Mouse (Mus musculus): ENCODE measurements at regions not wholly inside any gene's neighbourhood (a gene's known extent, or its start where the extent isn't known, plus 50 kb on each side); places are given as distances from the start of the nearest gene placed in this dataset.

GRCm38 (mm10) chr4:31225741-31226140, 738.2 kb upstream of the Map3k7 start:
- no peak for DNase-seq (ENCODE audit: low spot score in 2 of 2)

DNA sequence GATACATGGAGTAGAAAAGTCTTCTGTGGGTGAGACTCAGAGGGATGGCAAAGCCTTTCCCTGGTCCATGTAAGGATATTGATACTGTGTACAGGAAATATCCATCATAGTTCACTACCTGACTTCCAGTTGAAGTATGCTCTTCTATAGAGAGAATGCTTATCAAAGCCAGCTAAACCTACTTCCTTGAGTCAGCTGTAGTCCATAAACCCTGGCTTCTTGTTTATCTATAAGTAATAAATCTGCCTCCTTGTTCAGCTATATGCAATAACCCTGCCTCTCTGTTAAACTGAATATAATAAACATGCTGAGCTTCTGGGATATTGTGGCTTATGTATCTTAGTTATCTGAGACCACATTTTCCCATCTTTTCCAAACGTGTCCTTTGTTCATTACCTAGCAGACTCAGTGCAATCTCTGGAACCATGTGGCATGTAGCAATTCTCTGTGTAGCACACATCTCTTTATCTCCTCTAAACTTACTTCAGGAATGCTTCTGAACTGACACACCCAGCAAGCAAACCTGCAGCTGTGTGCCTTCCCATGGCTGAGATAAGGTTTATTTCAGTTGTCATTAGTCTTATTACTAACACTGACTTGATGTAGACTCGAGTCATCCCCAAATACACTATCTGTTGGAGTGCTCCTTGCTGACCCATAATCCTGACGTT, 694.9 kb upstream of the Map3k7 start:
- no peak for DNase-seq (ENCODE audit: low spot score in 2 of 2)

DNA sequence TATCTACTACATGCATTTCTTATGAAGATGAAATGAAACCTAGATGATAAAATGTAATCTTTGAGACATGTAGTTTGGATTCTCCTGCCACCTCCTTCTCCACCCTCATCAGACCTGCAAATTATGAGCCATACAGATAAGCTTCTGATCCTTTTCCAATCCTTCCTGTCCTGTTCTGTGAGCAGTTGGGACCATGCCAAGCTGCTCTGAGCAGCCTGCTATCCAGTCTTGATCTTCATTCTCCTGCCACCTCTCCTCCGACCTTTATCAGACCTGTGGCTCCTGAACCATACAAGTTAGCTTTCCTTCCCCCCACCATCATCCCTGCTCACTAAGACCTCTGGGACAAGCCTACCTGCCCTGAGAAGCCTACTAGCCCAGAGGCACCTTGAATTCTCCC, 689.8 kb upstream of the Map3k7 start:
- DNase-seq (ENCODE audit: low spot score in 2 of 2), result no peak

DNA sequence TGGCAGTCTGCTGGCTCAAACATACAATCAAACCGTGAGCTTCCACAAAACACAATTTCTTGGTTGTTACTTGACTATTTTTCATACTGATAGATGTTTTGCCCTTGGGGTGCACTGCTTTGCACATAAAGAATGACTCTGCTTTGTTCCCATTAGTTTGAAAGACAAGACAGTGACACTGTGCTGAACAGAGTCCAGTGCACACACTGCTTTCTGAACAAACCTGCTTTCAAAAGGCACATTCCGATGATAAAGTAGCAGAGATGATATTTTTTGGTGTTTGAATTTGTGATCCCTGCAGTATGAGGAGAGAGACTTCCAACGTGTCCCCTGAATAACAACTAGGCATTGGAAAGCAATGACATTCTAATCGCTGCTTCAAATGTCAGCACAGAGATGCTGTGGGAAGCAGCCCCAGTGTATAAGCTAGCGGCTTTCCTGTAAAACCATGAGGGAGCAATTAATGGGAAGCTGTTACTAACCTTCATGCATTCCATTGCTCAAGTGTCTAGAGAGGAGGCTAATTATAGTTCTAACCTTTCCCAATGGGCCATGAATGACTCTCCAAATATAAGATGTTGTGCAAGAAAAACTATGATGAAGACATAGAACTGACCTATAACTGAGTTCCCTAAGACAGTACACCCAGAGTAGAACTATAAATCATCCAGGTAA, 673.5 kb upstream of the Map3k7 start:
- DNase-seq (ENCODE audit: low spot score in 2 of 2), result no peak

GRCm38 (mm10) chr4:31293752-31294151, 670.1 kb upstream of the Map3k7 start:
- DNase-seq (ENCODE audit: low spot score in 2 of 2), result no peak

- no peak for DNase-seq (ENCODE audit: low spot score in 2 of 2)
Observed at GRCm38 (mm10) chr4:31297848-31298247, 666.0 kb upstream of the Map3k7 start.

DNA sequence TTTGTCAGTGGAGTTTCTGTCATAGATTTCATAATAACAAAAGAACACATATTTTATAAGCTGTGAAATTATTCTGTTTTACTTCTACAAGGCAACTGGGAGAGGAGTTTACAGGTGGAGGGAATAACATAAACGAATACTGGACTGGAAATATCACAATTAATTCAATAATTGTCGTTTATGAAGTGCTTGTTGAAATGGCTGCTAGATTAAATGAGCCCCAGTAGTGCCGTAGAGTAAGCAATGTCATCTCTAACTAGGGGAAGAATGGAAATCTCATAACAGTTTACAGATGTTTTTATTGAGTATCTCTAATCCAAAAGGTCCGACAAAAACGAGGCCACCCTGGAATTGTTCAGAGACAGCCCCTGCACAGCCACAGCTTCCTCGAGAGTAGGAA, 644.6 kb upstream of the Map3k7 start:
- DNase-seq (ENCODE audit: low spot score in 2 of 2), result no peak

DNA sequence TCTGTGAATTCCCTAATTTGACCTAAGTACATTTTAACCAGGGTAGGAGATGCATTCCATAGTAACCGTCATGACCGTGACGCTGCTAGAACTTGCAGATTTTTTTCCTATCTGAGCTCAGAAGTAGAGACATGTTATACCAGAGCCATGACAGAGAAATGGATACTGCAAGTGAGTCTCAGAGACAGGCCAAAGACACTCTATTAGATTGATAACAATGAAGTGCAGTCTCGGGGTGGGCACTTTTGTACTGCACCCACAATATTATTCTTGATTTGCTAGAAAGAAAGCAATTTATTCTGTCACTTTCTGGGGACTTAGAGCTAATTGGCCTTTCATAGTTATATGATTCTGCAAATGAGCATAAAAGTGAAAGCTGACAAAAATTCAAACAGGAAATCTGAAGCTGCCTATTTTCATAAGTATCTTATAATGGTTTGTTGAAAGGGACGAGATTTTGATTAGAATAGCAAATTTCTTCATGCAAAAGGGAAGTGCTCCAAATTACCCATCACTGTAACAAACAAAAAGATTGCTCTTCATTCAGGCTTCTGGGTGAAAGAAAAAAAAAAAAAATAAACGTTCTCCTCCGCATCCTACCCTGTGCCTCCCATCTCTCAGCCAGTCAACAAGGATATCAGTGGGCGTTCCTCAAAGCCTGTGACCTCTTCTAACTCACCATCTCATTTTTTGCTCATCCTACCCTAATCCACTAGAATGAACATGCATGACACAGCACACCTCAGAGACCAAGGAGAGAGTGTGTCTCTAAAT, 643.0 kb upstream of the Map3k7 start:
- no peak for DNase-seq (ENCODE audit: low spot score in 2 of 2)

DNA sequence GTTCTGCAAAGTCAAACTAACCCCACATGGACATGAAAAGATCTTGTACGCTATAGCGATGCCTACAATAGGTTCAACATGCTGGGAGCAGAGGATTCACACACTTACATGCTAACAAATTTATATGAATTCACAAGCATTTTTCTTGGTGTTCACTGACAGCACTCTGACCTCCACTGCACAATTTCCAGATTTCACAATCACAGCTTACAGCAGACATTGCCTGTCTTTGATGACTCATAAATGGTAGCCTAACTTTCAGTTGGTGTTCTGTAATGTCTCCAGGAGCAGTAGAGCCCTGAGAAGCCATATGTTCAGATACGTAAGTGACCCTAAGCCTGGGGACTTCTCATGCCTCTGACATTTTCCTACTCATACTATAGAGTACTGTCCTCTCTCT, 640.1 kb upstream of the Map3k7 start:
- no peak for DNase-seq (ENCODE audit: low spot score in 2 of 2)

DNA sequence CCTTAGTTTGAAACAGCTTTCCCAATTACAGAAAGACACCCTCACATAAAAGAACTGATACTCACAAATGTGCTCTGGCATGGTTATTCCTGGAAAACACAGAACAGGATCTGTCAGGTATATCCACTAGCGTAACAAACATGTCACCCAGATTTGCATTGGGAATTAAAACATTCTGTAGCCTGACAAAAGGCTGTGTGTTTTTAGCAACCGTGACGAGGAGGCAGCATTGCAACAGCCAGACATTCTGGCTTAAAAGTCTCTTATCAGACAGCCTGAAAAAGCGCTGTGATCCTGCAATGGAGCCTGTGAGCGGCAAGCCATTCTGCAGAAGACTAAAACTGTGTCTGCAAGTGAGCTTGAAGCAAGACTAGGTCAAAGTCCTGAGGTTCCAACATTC, 635.1 kb upstream of the Map3k7 start:
- DNase-seq (ENCODE audit: low spot score in 2 of 2), result no peak

- DNase-seq (ENCODE audit: low spot score in 2 of 2), result no peak
Observed at GRCm38 (mm10) chr4:31331053-31331452, 632.8 kb upstream of the Map3k7 start.

GRCm38 (mm10) chr4:31335686-31336085, 628.2 kb upstream of the Map3k7 start:
- DNase-seq (ENCODE audit: low spot score in 2 of 2), result no peak

- DNase-seq (ENCODE audit: low spot score in 2 of 2), result no peak
Observed at GRCm38 (mm10) chr4:31337980-31338379, 625.9 kb upstream of the Map3k7 start.

DNA sequence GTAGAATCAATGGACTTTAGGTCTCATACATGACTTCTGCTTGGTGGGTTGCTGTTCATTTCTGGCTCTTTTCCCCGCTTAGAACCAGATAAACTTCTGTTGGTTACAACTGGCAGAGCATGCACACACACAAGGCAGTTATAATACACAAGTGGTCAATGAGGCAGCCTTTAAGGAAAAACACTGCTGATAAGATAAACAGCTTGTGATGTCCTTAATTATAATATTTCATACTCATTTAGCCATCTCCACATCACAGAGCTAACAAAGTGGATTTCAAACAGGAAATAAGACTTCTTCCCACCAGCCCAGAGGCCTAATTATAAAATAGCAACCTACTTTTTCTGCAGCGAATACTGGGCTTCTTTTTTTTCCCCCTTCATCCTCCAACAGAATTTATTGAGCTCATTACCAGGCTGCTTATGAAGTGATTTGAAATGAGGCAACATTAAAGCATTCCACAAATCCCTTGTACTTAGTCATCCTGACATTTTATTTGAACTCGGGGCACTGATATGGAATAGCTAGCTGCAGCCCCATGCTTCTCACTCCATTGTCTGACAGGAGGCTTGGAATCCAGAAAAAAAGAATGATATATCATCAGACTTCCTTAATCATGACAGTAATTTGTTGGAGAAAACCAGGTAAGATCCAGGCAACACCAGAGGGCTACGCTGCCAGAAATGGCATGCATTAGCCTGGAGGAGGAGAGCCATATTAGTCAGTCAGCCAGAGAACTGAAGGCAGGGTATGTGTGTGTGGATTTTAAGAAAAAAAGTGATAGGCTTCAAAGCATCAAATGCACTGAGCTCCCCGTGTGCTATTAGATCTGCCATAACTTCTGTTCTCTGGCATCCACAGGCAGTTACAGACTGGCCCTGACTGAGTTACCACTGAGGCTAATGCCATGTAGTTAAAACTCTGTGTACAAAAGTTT, 620.3 kb upstream of the Map3k7 start:
- no peak for DNase-seq (ENCODE audit: low spot score in 2 of 2)

- peak in 1 of 2 experiments; percentile 70 for DNase-seq (ENCODE audit: low spot score in 2 of 2)
Observed at GRCm38 (mm10) chr4:31354046-31354445, 609.9 kb upstream of the Map3k7 start.

GRCm38 (mm10) chr4:31354953-31355352, 608.9 kb upstream of the Map3k7 start:
- DNase-seq (ENCODE audit: low spot score in 2 of 2), result no peak

DNA sequence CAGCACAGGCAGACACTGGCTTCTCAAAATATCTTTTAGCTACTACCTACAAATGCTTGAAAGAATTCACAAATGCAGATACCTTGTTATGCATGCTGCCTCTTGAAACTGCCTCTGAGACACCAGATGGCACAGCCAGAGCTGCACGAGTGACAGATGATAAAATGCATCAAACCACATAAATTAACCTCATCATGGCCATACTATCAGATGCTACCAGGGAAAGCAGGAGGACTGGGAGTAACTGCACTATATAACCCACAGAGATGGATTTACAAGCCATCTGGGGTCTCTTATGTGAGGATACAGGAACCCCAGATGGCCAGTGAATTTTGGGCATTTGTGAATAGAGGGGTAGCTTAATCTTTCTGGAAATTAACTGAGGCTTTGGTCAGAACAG, 597.7 kb upstream of the Map3k7 start:
- DNase-seq (ENCODE audit: low spot score in 2 of 2), result no peak

- DNase-seq (ENCODE audit: low spot score in 2 of 2), result no peak
Observed at GRCm38 (mm10) chr4:31367031-31367430, 596.9 kb upstream of the Map3k7 start.

DNA sequence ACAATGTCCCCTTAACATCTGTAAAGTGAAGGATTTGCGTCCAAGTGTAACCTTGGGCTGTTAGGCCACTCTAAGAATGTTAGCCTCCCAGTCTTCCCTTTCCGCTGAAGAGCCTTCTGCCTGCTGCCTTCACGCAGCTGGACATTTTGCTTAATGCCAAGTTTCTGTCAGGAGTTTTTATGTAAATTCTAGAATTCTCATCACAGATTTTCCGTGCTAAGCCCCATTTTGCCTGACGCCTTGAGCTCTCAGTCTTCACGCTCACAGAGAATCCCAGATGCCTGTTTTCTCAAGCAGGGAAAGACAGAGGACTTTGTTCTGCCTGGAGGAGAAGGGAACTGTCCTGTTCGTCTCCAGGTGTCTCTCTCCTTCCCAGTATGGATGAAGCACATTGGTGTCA, 593.8 kb upstream of the Map3k7 start:
- no peak for DNase-seq (ENCODE audit: low spot score in 2 of 2)

DNA sequence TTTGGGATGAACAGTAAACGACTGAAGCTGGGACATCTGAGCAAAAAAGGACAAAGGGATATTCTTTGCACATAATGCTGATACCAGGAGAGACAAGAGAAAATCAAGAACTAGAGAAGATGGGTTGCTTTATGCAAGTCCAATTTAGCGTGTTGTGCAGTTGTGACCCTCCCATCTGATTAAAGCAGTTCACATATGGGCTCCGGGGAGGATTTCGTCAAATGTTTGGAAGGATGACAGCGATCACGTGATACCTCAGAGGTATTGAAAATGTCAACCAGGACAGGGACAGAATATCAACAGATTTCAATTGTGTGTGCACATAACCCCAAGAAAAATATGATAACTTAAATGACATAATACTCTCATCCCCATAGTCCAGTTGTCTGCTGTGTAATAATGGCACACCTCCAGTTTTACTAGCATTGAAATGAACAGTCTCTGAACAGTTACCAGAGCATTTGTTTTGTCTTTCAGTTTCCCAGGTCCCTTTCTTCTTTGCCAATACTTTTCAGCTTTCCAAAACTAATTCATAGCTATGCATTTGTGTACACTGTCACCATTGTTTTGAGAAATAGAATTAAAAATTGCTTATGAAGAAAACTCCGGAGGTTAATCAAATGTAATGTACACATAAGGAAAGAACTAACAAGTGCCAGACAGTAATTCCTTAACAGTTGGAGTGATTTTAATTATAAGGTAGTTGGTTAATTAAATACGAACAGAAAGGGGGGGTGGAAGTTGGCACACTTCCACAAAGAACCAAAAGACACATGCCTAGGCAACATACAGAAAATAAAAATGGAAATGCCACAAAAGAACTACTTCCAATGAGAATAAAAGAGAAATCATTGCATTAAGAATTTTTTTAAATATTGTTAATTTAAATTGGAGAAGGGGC, 582.6 kb upstream of the Map3k7 start:
- DNase-seq (ENCODE audit: low spot score in 2 of 2), result no peak

All from gastrocnemius, postnatal 4 days (tissue).